Mouse (Mus musculus) embryonic facial prominence, embryonic 13.5 days (tissue): Measurements from ENCODE around the gene Uhrf1bp1. TPM values are rescaled to one million over a fixed set of nuclear protein-coding genes. Genes with fewer than 3 reads are reported as not detected.
A peak's percentile ranks its signal among the peaks of the same experiment; 100 is the strongest.

Source experiments
- ATAC-seq: fragments of 200-750 bp; cut with Nextera tagmentation; 2 replicates; pipeline ENCODE4 v1.8.0; 2017; ENCODE audit warnings: low read depth; ENCODE audit not compliant: insufficient number of reproducible peaks, insufficient read depth, low FRiP score, low TSS enrichment
- H3K27ac ChIP-seq: fragments of 300-500 bp; sonication (generic); 2 replicates; pipeline ENCODE4 v1.5.1; 2015; ENCODE audit warnings: moderate library complexity, mild to moderate bottlenecking, inconsistent platforms
- H3K27me3 ChIP-seq: fragments of 300-500 bp; sonication (generic); 2 replicates; pipeline ENCODE4 v1.6.1; 2015; ENCODE audit warnings: mild to moderate bottlenecking, inconsistent platforms
- H3K36me3 ChIP-seq: fragments of 300-500 bp; sonication (generic); 2 replicates; pipeline ENCODE4 v1.6.1; 2015; ENCODE audit warnings: mild to moderate bottlenecking, inconsistent platforms
- H3K4me1 ChIP-seq: fragments of 300-500 bp; sonication (generic); 2 replicates; pipeline ENCODE4 v1.6.1; 2015; ENCODE audit warnings: inconsistent platforms
- H3K4me2 ChIP-seq: fragments of 300-500 bp; sonication (generic); 2 replicates; pipeline ENCODE4 v1.6.1; 2015; ENCODE audit warnings: moderate library complexity, mild to moderate bottlenecking, inconsistent platforms
- H3K4me3 ChIP-seq: fragments of 300-500 bp; sonication (generic); 2 replicates; pipeline ENCODE4 v1.5.1; 2015; ENCODE audit warnings: mild to moderate bottlenecking, inconsistent platforms
- H3K9ac ChIP-seq: fragments of 300-500 bp; sonication (generic); 2 replicates; pipeline ENCODE4 v1.6.1; 2015; ENCODE audit warnings: mild to moderate bottlenecking, inconsistent platforms
- H3K9me3 ChIP-seq: fragments of 300-500 bp; sonication (generic); 2 replicates; pipeline ENCODE4 v1.6.1; 2016; ENCODE audit warnings: inconsistent platforms
- WGBS: fragments of 180-500 bp; shearing (Covaris S2); methylation state at CpG from one replicate; pipeline ENCODE4 v1.1.7; 2015; ENCODE audit warnings: mixed read lengths; 5-methylcytosine and 5-hydroxymethylcytosine counted together
- polyA plus RNA-seq: library from polyadenylated mRNA; unstranded; fragments of >200 nt; fragmentation: Nextera tagmentation; extraction: Ambion mirVana; gene quantifications from 2 replicates; pipeline ENCODE4 v1.2.1, GENCODE M21; 2015

Uhrf1bp1 gene
- polyA plus RNA-seq, 1 experiment from 2014 or later = 6.5 TPM

- Histone ChIP-seq H3K4me1 (peaks cover 16% of the 10 kb centered on the region), H3K4me2 (no peak overlapping the region), H3K27ac (no peak overlapping the region), H3K36me3 (0 out of 2 replicates have a peak, but pooled peaks cover 3% of the 10 kb centered on the region), H3K27me3 (no peaks in the 10 kb centered on the region), H3K4me3 (no peak overlapping the region), H3K9ac (no peak overlapping the region), H3K9me3 (no peaks in the 10 kb centered on the region)
- 89% methylated on average over 4 of the region's 4 CpGs for WGBS
- ATAC-seq = no peak
Measured at GRCm38 (mm10) chr17:27925054-27925453, 68.8 kb downstream of the Uhrf1bp1 start.

GRCm38 (mm10) chr17:27925504-27925903 is 69.3 kb downstream of the Uhrf1bp1 start:
- H3K4me3 ChIP-seq = no peak overlapping the region

GRCm38 (mm10) chr17:27930291-27930690 is 74.0 kb downstream of the Uhrf1bp1 start:
- WGBS = 90% methylated on average over 5 of the region's 5 CpGs
- no peak for ATAC-seq
- H3K4me1 ChIP-seq = peaks cover 24% of the 10 kb centered on the region
- no peak overlapping the region for H3K4me3 ChIP-seq
- H3K9me3 ChIP-seq = no peaks in the 10 kb centered on the region
- H3K36me3 ChIP-seq = no peaks in the 10 kb centered on the region
- no peak overlapping the region for H3K27ac ChIP-seq
- H3K9ac ChIP-seq = no peak overlapping the region
- H3K27me3 ChIP-seq = no peaks in the 10 kb centered on the region
- no peak overlapping the region for H3K4me2 ChIP-seq

More at GRCm38 (mm10) chr17:27925504-27925903, 69.3 kb downstream of the Uhrf1bp1 start:
- Histone ChIP-seq H3K4me2 (no peak overlapping the region), H3K27ac (no peak overlapping the region), H3K4me1 (peaks cover 16% of the 10 kb centered on the region), H3K36me3 (0 out of 2 replicates have a peak, but pooled peaks cover 3% of the 10 kb centered on the region), H3K9me3 (no peaks in the 10 kb centered on the region), H3K9ac (no peak overlapping the region), H3K27me3 (no peaks in the 10 kb centered on the region)
- no peak for ATAC-seq
- 83% methylated on average over 7 of the region's 7 CpGs for WGBS

GRCm38 (mm10) chr17:27931826-27932225 is 75.6 kb downstream of the Uhrf1bp1 start:
- WGBS = 84% methylated on average over 4 of the region's 4 CpGs
- Histone ChIP-seq H3K27me3 (no peaks in the 10 kb centered on the region), H3K4me2 (no peak overlapping the region)

GRCm38 (mm10) chr17:27934136-27934910 is 78.1 kb downstream of the Uhrf1bp1 start:
- Histone ChIP-seq H3K4me2 (no peak overlapping the region), H3K9ac (no peak overlapping the region), H3K9me3 (no peaks in the 10 kb centered on the region), H3K4me3 (no peak overlapping the region), H3K4me1 (peaks cover 33% of the 10 kb centered on the region), H3K27ac (peak overlapping the region; percentile 68), H3K36me3 (no peaks in the 10 kb centered on the region), H3K27me3 (no peaks in the 10 kb centered on the region)
- no peak for ATAC-seq
- WGBS = 67% methylated on average over 10 of the region's 10 CpGs

More at GRCm38 (mm10) chr17:27931826-27932225, 75.6 kb downstream of the Uhrf1bp1 start:
- Histone ChIP-seq H3K4me1 (peaks cover 12% of the 10 kb centered on the region), H3K4me3 (no peak overlapping the region), H3K36me3 (no peaks in the 10 kb centered on the region), H3K9me3 (no peaks in the 10 kb centered on the region), H3K27ac (no peak overlapping the region), H3K9ac (no peak overlapping the region)
- no peak for ATAC-seq

- no peak overlapping the region for H3K4me2 ChIP-seq
- 84% methylated on average over 3 of the region's 3 CpGs for WGBS
- H3K4me3 ChIP-seq = no peak overlapping the region
- no peak overlapping the region for H3K9ac ChIP-seq
- H3K27me3 ChIP-seq = no peaks in the 10 kb centered on the region
- H3K4me1 ChIP-seq = peaks cover 41% of the 10 kb centered on the region
- H3K36me3 ChIP-seq = no peaks in the 10 kb centered on the region
- peak overlapping the region; percentile 68; the same call in 1 of the 2 replicates for H3K27ac ChIP-seq
- ATAC-seq = no peak
- no peaks in the 10 kb centered on the region for H3K9me3 ChIP-seq
Measured at GRCm38 (mm10) chr17:27935091-27935490, 78.8 kb downstream of the Uhrf1bp1 start.

GRCm38 (mm10) chr17:27937054-27937615 is 80.9 kb downstream of the Uhrf1bp1 start:
- WGBS = 92% methylated on average over 4 of the region's 4 CpGs
- Histone ChIP-seq H3K27ac (no peak overlapping the region), H3K4me2 (no peak overlapping the region), H3K27me3 (no peaks in the 10 kb centered on the region), H3K9ac (no peak overlapping the region), H3K4me1 (peaks cover 57% of the 10 kb centered on the region), H3K9me3 (no peaks in the 10 kb centered on the region), H3K4me3 (no peak overlapping the region), H3K36me3 (no peaks in the 10 kb centered on the region)
- ATAC-seq = no peak

- Histone ChIP-seq H3K4me3 (no peak overlapping the region), H3K27ac (peak overlapping the region; percentile 55; the same call in 1 of the 2 replicates), H3K27me3 (no peaks in the 10 kb centered on the region), H3K4me2 (no peak overlapping the region), H3K9ac (0 out of 2 replicates have a peak overlapping the region, but pooled peaks have one; percentile 11), H3K4me1 (peaks cover 57% of the 10 kb centered on the region), H3K9me3 (no peaks in the 10 kb centered on the region), H3K36me3 (no peaks in the 10 kb centered on the region)
- ATAC-seq = no peak
- WGBS = 70% methylated on average over 12 of the region's 12 CpGs
Measured at GRCm38 (mm10) chr17:27938121-27938754, 82.0 kb downstream of the Uhrf1bp1 start.

- H3K4me1 ChIP-seq = peaks cover 54% of the 10 kb centered on the region
- 0 out of 2 replicates have a peak overlapping the region, but pooled peaks have one; percentile 11 for H3K9ac ChIP-seq
- H3K27ac ChIP-seq = peak overlapping the region; percentile 55
- H3K4me2 ChIP-seq = no peak overlapping the region
- H3K27me3 ChIP-seq = no peaks in the 10 kb centered on the region
- no peak overlapping the region for H3K4me3 ChIP-seq
- H3K36me3 ChIP-seq = no peaks in the 10 kb centered on the region
- ATAC-seq = no peak
- no peaks in the 10 kb centered on the region for H3K9me3 ChIP-seq
- 95% methylated on average over 5 of the region's 5 CpGs for WGBS
Measured at GRCm38 (mm10) chr17:27939028-27939427, 82.8 kb downstream of the Uhrf1bp1 start.

- H3K4me1 ChIP-seq = peaks cover 53% of the 10 kb centered on the region
- no peak for ATAC-seq
- peak overlapping the region; percentile 22; the same call in 1 of the 2 replicates for H3K27ac ChIP-seq
- H3K4me3 ChIP-seq = no peak overlapping the region
- no peaks in the 10 kb centered on the region for H3K36me3 ChIP-seq
- no peak overlapping the region for H3K9ac ChIP-seq
- H3K27me3 ChIP-seq = no peaks in the 10 kb centered on the region
- WGBS = 69% methylated on average over 4 of the region's 4 CpGs
- no peak overlapping the region for H3K4me2 ChIP-seq
- no peaks in the 10 kb centered on the region for H3K9me3 ChIP-seq
Measured at GRCm38 (mm10) chr17:27940352-27940751, 84.1 kb downstream of the Uhrf1bp1 start.

- 78% methylated on average over 5 of the region's 5 CpGs for WGBS
- Histone ChIP-seq H3K36me3 (no peaks in the 10 kb centered on the region), H3K4me3 (no peak overlapping the region), H3K27me3 (no peaks in the 10 kb centered on the region), H3K9ac (no peak overlapping the region), H3K9me3 (no peaks in the 10 kb centered on the region), H3K4me2 (no peak overlapping the region), H3K4me1 (peaks cover 61% of the 10 kb centered on the region), H3K27ac (no peak overlapping the region)
- no peak for ATAC-seq
Measured at GRCm38 (mm10) chr17:27941178-27941577, 84.9 kb downstream of the Uhrf1bp1 start.
